15 mouse cellular contexts compared by ENCODE assay signal in genomic region chr5:132971046-132971445, GRCm38 (mm10).
DNase-seq lines count a peak whose midpoint lies in the region; ATAC-seq and TF ChIP-seq lines count a peak whose summit lies in the region.
"Had no signal": no experiment of that assay in that cellular context is flagged by ENCODE, and none has a peak within 500 bp of the region (broad histone marks: within the 10 kb centered on the region; RNA-seq: fewer than 3 reads in every experiment).

No protein-coding gene starts in this region.

- no peak for TF ChIP-seq CTCF in intestine, postnatal 0 days (IDR thresholded peaks at IDR 0.05; ENCODE audit: low read depth)

- H3K36me3 ChIP-seq in limb, embryonic 12.5 days = no peaks in the 10 kb centered on the region
- H3K36me3 ChIP-seq in limb, embryonic 10.5 days = no peaks in the 10 kb centered on the region
- no peaks in the 10 kb centered on the region for H3K36me3 ChIP-seq in intestine, postnatal 0 days (ENCODE audit: control insufficient read depth, insufficient read depth)
- H3K36me3 ChIP-seq: heart, embryonic 13.5 days; hindbrain, embryonic 15.5 days; stomach, embryonic 15.5 days had no signal

- peak overlapping the region; percentile 54; the same call in 1 of the 2 replicates for H3K27ac ChIP-seq in limb, embryonic 12.5 days
- no peak overlapping the region for H3K27ac ChIP-seq in limb, embryonic 10.5 days
- H3K27ac ChIP-seq in intestine, postnatal 0 days (ENCODE audit: low read depth, low read length) = no peak overlapping the region
- H3K27ac ChIP-seq: heart, embryonic 13.5 days; hindbrain, embryonic 15.5 days; stomach, embryonic 15.5 days had no signal

- no peak overlapping the region for H3K4me3 ChIP-seq in limb, embryonic 12.5 days (replicated peaks)
- no peak overlapping the region for H3K4me3 ChIP-seq in limb, embryonic 10.5 days
- no peak overlapping the region for H3K4me3 ChIP-seq in intestine, postnatal 0 days (ENCODE audit: low read depth, low read length)
- H3K4me3 ChIP-seq: heart, embryonic 13.5 days; hindbrain, embryonic 15.5 days; stomach, embryonic 15.5 days had no signal

- peaks cover 3% of the 10 kb centered on the region for H3K9me3 ChIP-seq in limb, embryonic 12.5 days
- no peaks in the 10 kb centered on the region for H3K9me3 ChIP-seq in limb, embryonic 10.5 days (replicated peaks)
- no peaks in the 10 kb centered on the region for H3K9me3 ChIP-seq in intestine, postnatal 0 days (ENCODE audit: control insufficient read depth)
- H3K9me3 ChIP-seq: hindbrain, embryonic 15.5 days; stomach, embryonic 15.5 days had no signal

- intact Hi-C loops in heart, postnatal 25 days (cut with DNase I) = no loop called here

- no peak overlapping the region for H3K9ac ChIP-seq in limb, embryonic 12.5 days (replicated peaks)
- no peak overlapping the region for H3K9ac ChIP-seq in intestine, postnatal 0 days (ENCODE audit: low read depth, low read length)
- H3K9ac ChIP-seq: heart, embryonic 13.5 days; hindbrain, embryonic 15.5 days; stomach, embryonic 15.5 days had no signal

- no peaks in the 10 kb centered on the region; the same call in 1 of the 2 replicates for H3K4me1 ChIP-seq in limb, embryonic 12.5 days (replicated peaks)
- no peaks in the 10 kb centered on the region for H3K4me1 ChIP-seq in limb, embryonic 10.5 days
- H3K4me1 ChIP-seq in intestine, postnatal 0 days (replicated peaks; ENCODE audit: control insufficient read depth, insufficient read depth, low read length) = no peaks in the 10 kb centered on the region
- H3K4me1 ChIP-seq: heart, embryonic 13.5 days; stomach, embryonic 15.5 days had no signal

- H3K4me2 ChIP-seq in limb, embryonic 12.5 days = no peak overlapping the region
- no peak overlapping the region for H3K4me2 ChIP-seq in intestine, postnatal 0 days (replicated peaks; ENCODE audit: low read depth)
- H3K4me2 ChIP-seq: heart, embryonic 13.5 days; hindbrain, embryonic 15.5 days; stomach, embryonic 15.5 days had no signal

- H3K27me3 ChIP-seq in limb, embryonic 12.5 days = no peaks in the 10 kb centered on the region
- H3K27me3 ChIP-seq in limb, embryonic 10.5 days (ENCODE audit: low read depth, poor library complexity, severe bottlenecking) = no peaks in the 10 kb centered on the region
- no peaks in the 10 kb centered on the region for H3K27me3 ChIP-seq in intestine, postnatal 0 days (replicated peaks; ENCODE audit: control insufficient read depth, insufficient read depth, low read length)
- H3K27me3 ChIP-seq: heart, embryonic 13.5 days; hindbrain, embryonic 15.5 days; stomach, embryonic 15.5 days had no signal

- no peak for ATAC-seq in limb, embryonic 12.5 days (ENCODE audit: insufficient number of reproducible peaks, insufficient read depth, low FRiP score, low TSS enrichment, low read depth)
- no peak for ATAC-seq in intestine, postnatal 0 days
- ATAC-seq: CD4-positive, CD25-positive, alpha-beta regulatory T cell, adult 4 months had no signal

- WGBS in limb, embryonic 12.5 days = 85% methylated on average over 7 of the region's 7 CpGs
- WGBS in limb, embryonic 10.5 days = 87% methylated on average over 7 of the region's 7 CpGs
- 80% methylated on average over 7 of the region's 7 CpGs for WGBS in intestine, postnatal 0 days

- peak; percentile 70 for DNase-seq in heart, adult 11 months
- DNase-seq in heart, postnatal 25 days (ENCODE audit: low spot score) = no peak
- DNase-seq in limb, embryonic 10.5 days (ENCODE audit: low spot score) = no peak
- DNase-seq in MN1 (ENCODE audit: low spot score) = peak; percentile 32
- peak; percentile 41 for DNase-seq in brain, adult 2 months (ENCODE audit: low read depth, low spot score)
- DNase-seq: gastrocnemius, postnatal 36 days; kidney, adult 8-10 months; lung, adult 18-20 months; thymus, postnatal 14 days had no signal

Comparison
In these comparisons a context has a peak if more than half of its experiments do, and no peak if none do; other contexts are left out.
1. DNase-seq: peak in heart, adult 11 months (single experiment), MN1 (single experiment) and brain, adult 2 months (single experiment); none in heart, postnatal 25 days (single experiment) and limb, embryonic 10.5 days (single experiment).